Mouse (Mus musculus): ENCODE measurements around the gene Prnd. TPM values are rescaled to one million over a fixed set of nuclear protein-coding genes. Genes with fewer than 3 reads are reported as not detected.

The Prnd gene
- total and polyA plus RNA-seq, 3 experiments: 0.70 TPM; not detected in 2

DNA sequence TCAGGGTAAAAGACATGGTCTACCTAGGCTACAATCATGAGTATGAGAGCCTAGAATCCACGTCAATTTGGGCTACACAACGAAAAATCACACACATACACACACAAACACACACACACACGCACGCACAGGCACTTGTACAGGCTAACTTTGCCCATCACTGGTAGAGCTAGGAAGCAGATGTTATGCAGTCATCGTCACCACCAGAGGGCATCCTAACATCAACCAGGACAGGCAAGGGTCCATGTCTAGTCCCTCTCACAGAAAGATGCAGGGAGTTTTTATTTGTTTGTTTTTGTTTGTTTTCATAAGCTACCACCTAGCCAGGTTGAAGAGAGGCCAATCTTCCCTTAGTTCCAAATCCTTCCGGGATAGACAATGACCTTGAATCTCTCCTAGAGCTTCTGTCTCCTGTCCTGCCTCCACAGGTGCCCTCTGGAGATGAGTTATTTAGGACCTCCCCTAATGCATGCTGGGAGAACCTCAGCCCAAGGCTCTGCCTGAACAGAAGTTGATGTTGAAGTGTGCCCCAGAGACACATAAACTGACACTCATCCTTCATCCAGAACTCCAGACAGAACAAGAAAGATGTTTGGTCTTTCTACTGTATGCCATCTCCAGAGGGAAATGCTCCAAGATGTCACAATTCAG lies 32.0 kb downstream of the Prnd start:
- peak; percentile 60 for DNase-seq

DNA sequence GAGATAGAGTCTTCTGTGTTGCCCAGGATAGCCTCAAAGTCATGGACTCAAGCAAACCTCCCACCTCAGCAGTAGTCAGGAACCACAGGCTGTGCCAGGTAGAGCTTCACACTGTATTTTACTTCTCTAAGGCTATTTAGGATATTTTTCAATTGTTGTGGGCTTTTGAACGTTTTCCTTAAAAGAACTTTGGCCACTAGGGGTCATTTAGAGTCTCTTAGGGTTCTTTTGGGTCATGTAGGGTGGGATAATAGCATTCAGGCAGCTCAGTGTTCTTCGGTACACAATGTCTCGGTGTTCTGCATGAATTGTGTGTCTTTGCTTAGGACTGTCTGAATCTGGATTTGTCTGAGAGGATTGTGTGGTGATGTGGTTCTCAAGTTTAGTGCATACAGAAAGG lies 37.3 kb downstream of the Prnd start:
- no peak for DNase-seq

DNA sequence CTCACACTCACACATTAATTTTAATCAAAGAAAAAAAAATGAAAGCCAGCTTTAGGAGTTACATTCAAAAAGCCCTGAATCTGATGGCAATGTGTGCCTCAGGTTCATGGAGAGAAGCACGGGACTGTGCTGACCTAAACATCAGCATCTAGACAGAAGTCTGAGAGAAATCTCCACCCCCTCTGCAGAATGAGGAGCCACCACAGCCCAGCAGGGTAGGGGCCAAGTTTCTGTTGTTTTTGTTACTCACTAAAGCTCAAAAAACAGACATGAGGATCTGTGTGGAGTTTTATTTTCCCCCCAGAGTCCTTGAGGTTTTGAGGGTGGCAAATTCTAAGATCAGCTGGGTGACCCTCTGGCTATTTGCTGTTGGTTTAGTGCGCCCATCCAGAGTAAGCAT lies 37.9 kb downstream of the Prnd start:
- no peak for DNase-seq

DNA sequence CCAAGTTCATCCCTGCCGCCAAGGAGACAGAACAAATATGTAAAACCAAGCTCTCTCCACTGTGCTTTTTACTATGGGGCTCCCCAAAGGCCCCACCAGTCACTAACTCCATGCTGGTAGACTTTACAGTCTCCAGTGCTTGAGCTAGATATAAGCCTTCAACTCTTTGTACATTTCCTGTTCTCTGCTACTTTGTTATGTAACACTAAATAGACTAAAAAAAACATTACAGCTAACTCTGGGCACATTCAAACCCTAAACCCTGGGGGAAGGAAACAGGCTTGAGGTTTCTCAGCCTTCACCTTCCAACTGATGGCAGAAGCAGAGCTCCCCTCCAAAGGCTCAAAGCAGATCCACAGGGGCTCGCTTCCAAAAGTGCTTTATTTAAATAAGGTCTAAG lies 41.8 kb downstream of the Prnd start:
- DNase-seq: no peak

DNA sequence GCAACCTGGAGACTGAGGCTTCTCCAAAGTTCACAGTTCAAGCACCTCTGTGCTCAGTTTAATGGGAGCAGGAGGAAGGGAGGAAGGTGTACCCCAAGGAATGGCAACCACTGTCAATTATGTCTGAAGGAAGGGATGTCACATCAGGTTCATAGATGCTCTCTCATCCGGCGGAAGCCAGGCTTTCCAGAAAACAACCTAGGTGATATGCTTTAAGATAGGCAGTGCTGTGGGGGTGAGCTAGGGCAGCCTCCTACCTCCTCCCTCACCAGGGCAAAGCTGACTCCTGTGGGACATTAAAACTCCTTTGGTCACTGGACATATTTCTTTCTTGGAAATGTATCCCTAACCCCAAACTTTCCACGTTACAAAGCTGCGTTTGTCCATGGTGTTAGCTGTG lies 42.5 kb downstream of the Prnd start:
- DNase-seq: no peak

DNA sequence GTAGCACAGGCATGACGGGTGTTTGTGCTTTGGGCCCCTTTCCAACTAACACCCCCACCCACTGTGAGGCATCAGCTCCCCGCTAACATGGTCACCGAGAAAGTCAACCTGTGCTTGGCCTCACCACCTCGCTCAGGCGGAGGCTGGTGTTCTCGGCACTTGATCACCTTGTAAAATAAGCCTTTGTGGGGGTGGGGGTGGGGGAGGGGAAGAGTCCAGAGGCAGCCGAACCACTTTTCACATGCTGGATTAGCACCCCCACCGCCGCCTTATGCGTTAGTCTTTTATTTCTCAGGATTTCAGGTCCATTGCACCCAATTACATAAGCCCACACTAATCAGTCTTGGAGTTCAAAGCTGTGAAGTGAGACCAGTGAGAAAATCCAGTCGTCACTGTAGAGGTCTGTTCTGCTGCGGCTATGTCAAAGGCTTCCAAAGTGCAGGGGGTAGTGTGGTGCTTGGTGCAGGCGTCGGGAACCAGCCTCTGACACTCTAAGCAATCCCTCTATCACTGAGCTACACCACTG lies 43.0 kb downstream of the Prnd start:
- no peak for DNase-seq

DNA sequence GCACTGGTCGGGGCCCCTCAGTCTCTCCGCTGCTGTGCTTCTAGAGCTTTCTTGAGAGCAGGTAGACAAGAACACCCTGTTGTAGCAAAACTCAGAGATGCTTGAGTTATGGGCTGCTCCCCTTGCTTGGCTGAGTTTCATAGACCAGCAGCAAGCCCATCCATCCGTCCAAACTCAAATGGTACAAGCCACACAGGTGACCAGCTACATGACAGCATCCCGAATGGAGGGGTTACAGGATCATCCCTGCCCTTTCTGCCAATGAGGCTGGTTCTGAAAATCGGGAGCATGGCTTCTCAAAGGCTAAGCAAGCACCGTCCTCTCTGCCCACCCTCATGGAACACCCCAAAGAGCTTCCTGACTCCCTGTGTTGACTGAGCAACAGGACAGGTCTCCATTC lies 44.3 kb downstream of the Prnd start:
- no peak for DNase-seq

DNA sequence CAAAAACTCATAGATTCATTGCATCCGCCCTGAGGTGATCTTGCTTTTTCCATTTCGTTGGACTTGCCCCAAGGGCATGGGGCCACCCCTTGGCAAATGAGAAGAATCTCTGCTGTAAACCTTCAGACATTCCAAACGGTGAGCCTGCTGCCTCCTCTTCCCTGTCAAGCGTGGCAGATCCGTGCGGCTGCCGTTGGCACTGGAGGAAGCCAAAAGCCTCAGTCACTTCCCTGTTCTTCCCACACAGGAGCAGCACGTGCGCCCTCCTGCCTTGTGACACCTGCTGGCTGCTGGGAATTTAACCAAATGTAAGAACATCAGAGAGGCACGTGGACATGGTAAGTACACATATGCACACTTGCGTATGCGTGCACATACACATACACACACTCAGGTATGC lies 45.1 kb downstream of the Prnd start:
- no peak for DNase-seq

DNA sequence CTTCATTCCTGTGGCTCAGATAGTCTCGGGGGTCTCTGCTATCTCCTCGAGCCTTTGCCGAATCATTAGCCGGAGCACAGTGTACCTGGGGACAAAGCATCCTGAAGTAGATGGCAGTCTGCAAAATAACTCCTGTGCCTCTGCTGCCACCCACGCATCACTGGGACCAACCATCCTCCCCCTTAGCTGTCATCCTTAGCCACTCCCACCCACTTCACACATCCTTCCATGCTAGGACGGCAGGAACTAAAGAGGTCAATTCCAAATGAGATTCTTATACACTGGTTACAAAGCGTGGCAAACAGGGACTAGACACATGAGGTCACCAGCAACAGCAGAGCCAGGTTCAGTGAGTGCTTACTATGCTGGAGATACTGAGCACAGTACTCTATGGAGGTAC lies 45.7 kb downstream of the Prnd start:
- no peak for DNase-seq

DNA sequence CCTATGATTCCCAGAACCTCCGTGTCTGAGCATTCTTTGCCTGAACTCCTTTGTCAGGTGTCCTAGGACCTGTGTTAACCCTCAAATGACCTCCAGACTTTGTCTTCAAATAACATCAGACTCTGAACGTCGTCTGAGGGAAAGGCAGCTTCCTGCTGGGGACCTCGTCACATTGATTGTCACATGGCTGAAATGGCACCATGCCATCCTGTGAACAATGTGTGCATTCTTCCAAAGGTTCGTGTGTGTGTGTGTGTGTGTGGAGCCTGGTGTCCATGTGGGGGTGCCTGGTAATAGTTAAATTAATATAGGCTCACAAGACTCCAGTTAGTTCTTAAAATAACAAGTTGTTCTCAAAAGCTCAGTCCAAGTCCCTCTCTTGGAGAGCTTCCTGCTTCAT lies 46.7 kb downstream of the Prnd start:
- no peak for DNase-seq

DNA sequence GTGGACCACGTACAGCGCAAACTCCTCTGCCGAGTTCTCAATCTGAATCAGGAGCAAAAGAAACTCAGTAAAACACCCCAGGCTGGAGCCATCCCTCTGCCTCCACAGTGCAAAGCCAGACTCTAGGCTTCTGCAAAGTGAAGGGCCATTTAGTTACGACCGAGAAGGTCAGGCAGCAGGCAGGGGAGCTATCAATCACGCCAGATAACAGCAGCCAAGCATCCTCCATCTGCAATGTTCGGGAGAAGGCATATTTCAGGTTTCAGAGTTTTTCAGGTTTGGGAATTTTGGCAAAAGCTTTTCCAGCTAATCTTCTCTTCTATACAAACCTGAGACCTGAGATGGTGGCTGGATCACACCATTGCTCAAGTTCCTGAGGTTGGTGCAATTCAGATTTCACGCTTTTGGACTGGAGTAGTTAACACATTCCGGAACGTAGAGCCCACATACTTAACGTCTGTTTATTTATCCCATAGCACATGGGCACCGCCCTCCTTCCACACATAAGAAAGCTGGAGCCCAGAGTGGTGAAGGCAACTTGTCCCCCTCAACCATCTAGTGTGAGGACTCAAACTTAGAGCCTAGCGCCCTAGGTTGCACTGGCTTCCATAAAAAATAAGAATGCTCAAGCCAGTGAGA lies 51.2 kb downstream of the Prnd start:
- no peak for DNase-seq

DNA sequence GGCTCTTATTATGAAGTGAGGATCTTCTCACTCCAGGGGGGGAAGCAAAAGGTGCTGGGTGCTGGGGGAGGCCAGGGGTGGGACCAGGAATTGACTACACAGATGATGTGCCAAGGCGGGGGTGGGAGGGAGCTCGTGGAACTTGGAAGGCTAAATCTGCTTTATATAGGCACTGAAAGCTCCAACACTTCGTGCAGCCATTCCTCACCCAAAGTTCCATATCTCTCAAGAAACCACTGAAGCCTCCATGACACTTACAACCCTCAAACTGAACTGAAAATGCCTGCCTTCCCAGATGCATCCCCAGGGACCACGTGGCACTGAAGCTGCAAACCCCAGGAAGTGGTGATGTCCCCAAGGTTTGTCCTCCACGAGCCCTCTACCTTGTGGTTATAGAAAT lies 53.3 kb downstream of the Prnd start:
- DNase-seq: no peak

DNA sequence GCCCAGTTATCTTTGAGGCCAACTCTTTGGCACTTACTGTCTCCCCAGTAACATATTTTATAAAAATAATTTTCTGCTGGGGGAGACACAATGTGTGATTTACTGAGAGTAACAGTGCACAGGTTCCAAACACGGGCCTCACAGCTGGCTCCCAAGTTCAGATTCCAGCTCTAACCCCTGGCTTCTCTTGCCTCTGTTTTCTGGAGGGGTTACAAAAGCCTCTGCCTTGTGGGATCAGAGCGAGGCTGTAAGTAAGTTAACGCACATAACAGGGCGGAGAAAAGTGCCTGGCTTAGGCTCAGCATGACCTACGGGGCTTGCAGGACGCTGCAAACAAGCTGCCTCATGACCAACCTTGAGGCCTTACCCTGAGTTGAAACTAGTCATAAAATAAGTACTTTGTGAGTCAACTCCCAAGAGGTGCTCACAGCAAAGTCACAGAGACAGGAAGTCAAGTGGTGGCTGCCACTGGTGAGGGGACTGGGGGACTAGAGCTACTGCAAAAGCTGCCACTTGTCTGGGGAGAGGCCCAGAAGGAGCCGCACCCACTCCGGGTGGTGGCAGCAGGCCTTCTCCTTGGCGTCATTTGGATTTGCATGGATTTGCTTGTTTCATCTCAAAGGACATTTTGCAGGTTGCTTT lies 54.0 kb downstream of the Prnd start:
- peak; percentile 38 for DNase-seq

DNA sequence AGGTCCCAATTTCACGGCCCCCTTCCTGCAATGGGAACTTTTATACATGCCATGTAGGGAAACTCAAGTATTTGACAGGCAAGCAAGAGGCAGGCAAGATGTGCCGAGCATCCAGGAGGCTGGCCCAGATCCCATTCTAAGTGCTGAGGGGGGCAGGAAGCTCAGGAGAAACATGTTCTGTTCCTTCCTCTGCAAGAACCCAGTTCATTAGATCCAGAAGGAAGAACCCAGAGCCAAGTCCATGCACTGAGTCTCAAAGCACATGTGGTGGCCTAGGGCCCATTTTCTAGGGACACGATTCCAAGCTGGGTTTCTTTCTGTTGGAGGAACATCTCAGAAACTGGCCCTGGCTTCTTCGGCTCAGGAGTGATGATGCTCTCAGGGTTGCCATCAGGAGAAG lies 54.8 kb downstream of the Prnd start:
- DNase-seq: no peak

Other genes with a start within 250 kb of the Prnd start
- gene Erv3, start 91.1 kb upstream of the Prnd start, total RNA-seq (2021): not detected
- not detected in 2 replicates for gene Erv3, start 91.1 kb upstream of the Prnd start, polyA plus RNA-seq (2012; rRNA removed)
- 100 to 1,000 TPM in 1 of 2 experiments, 10 to 100 TPM in 1; 85.9 to 172 TPM for gene Prnp, start 40.9 kb upstream of the Prnd start, total RNA-seq (2021)
- gene Prnp, start 40.9 kb upstream of the Prnd start, polyA plus RNA-seq (2012; rRNA removed): 46.8 and 49.2 TPM in 2 replicates
- gene Prn, start 40.9 kb upstream of the Prnd start, total RNA-seq (2021): not detected
- gene Prn, start 40.9 kb upstream of the Prnd start, polyA plus RNA-seq (2012; rRNA removed): not detected in 2 replicates
- gene Rassf2, start 79.4 kb downstream of the Prnd start, total RNA-seq (2021): 10 to 100 TPM; 10.4 to 11.7 TPM
- 10.5 and 12.3 TPM in 2 replicates for gene Rassf2, start 79.4 kb downstream of the Prnd start, polyA plus RNA-seq (2012; rRNA removed)
- 100 to 1,000 TPM in 1 of 2 experiments, 10 to 100 TPM in 1; 80.6 to 206 TPM for gene Slc23a2, start 194.2 kb downstream of the Prnd start, total RNA-seq (2021)
- gene Slc23a2, start 194.2 kb downstream of the Prnd start, polyA plus RNA-seq (2012; rRNA removed): 45.5 and 59.7 TPM in 2 replicates

All from adrenal gland, adult 2 months (tissue).